Mouse (Mus musculus): ENCODE measurements at regions not wholly inside any gene's neighbourhood (a gene's known extent, or its start where the extent isn't known, plus 50 kb on each side); places are given as distances from the start of the nearest gene placed in this dataset.

DNA sequence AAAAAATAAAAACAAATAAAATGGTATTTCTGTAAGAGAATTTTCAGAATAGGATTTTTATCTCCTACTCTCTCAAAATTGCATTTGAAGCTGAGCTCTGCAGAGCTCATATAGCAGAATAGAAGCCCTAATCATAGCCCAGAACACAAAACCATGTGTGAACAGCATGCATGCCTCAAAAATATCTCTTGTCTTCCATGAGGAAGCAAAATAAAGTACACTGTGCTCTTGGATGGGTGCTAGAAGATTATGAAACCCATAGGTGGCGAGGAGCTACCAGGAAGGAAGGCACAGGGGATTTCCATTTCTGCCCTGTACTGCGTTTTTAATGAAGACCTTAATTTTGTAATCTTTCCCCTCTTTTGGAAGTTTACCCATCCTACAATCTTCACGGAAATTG lies 632.1 kb downstream of the Ndufa4 start:
- TF ChIP-seq CTCF (IDR thresholded peaks at IDR 0.05; ENCODE audit: borderline replicate concordance, insufficient read depth, low read depth, low read length) (no peak), POLR2A (IDR thresholded peaks at IDR 0.05; ENCODE audit: borderline replicate concordance, insufficient read depth, low read length) (no peak)
